Mouse (Mus musculus) small intestine, adult 2 months (tissue): ENCODE measurements around the gene Mfap2. TPM values are rescaled to one million over a fixed set of nuclear protein-coding genes. Genes with fewer than 3 reads are reported as not detected.
A peak's percentile ranks its signal among the peaks of the same experiment; 100 is the strongest.

Experiments used
- H3K27ac ChIP-seq: fragments of 200-500 bp; 2 replicates; pipeline ENCODE4 v1.5.1; 2012; ENCODE audit warnings: low read depth, low read length, control low read depth, inconsistent platforms; ENCODE audit not compliant: insufficient read depth
- H3K27me3 ChIP-seq: fragments of 200-500 bp; 2 replicates; pipeline ENCODE4 v1.6.1; 2012; ENCODE audit warnings: mild to moderate bottlenecking, moderate library complexity, low read length, inconsistent platforms; ENCODE audit not compliant: control insufficient read depth, insufficient read depth
- H3K36me3 ChIP-seq: fragments of 200-500 bp; 2 replicates; pipeline ENCODE4 v1.6.1; 2012; ENCODE audit warnings: mild to moderate bottlenecking, low read length, control low read depth, inconsistent platforms; ENCODE audit not compliant: control insufficient read depth, insufficient read depth
- H3K4me1 ChIP-seq: fragments of 200-500 bp; 2 replicates; pipeline ENCODE4 v1.6.1; 2012; ENCODE audit warnings: low read length, inconsistent platforms, mixed read lengths; ENCODE audit not compliant: control insufficient read depth, insufficient read depth, insufficient read length
- H3K4me3 ChIP-seq: fragments of 200-500 bp; 2 replicates; pipeline ENCODE4 v1.5.1; 2012; ENCODE audit warnings: low read depth, mild to moderate bottlenecking, control low read depth, inconsistent platforms, low read length, moderate library complexity
- CTCF ChIP-seq: fragments of 200-500 bp; IDR thresholded peaks from 2 replicates; pipeline ENCODE4 v1.5.1; 2012; ENCODE audit warnings: low read depth, mild to moderate bottlenecking, control low read depth, inconsistent platforms, low read length, moderate library complexity, mixed read lengths; ENCODE audit not compliant: insufficient replicate concordance, insufficient read length; ENCODE audit errors: extremely low read depth
- POLR2A ChIP-seq: fragments of 200-500 bp; IDR thresholded peaks from 2 replicates; pipeline ENCODE4 v1.6.1; 2012; ENCODE audit warnings: low read depth, mild to moderate bottlenecking, control low read depth, inconsistent platforms, low read length, moderate library complexity
- WGBS: fragments of 180-500 bp; shearing (Covaris S2); methylation state at CpG from one replicate; pipeline ENCODE4 v1.1.7; 2018; 5-methylcytosine and 5-hydroxymethylcytosine counted together
- polyA plus RNA-seq: library from polyadenylated mRNA; depleted of rRNA; stranded (reverse); fragments of >200 nt; gene quantifications from 2 replicates; pipeline ENCODE4 v1.2.3, GENCODE M21; 2012

The Mfap2 gene
- polyA plus RNA-seq, 1 experiment = 13.7 TPM

DNA sequence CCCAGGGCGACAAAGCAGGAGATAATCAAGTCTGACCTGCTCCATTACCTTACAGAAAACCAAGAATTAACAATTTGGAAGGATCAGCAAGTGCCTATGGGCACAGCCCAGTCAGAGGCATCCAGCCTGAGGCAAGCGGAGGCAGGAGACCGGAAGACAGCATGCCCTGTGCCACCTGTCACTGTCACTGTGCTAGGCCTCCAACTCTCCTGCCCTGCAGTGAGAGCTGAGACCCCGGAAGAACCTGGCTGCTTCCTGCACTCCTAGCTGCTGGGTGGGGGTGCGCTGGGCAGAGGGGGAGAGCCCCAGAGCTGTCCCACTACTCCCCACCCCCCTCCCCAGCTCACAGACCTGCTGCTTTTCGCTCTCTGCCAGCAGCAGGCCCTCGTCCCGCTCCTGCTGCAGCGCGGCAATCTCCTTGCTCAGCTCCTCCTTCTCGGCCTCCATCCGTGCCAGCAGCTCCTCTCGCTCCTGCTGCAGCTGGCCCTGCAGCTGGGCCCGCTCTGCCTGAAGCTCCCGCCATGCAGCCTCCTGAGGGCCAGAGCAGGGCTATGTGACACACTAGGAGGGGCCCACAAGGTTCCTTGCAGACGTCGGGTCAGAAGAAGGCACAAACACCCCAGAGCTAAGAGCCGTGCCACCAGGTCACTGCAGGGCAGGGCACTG is 20.5 kb downstream of the Mfap2 start:
- no peak overlapping the region for H3K4me3 ChIP-seq
- WGBS = 94% methylated on average over 18 of the region's 18 CpGs
- no peaks in the 10 kb centered on the region for H3K27me3 ChIP-seq
- TF ChIP-seq POLR2A (no peak), CTCF (no peak)
- no peak overlapping the region for H3K27ac ChIP-seq
- no peaks in the 10 kb centered on the region for H3K36me3 ChIP-seq
- peaks cover 14% of the 10 kb centered on the region for H3K4me1 ChIP-seq

- TF ChIP-seq POLR2A (peak; percentile 29; the same call in 1 of the 2 replicates), CTCF (peak; percentile 90)
- no peaks in the 10 kb centered on the region for H3K27me3 ChIP-seq
- no peak overlapping the region for H3K4me3 ChIP-seq
- 16% methylated on average over 6 of the region's 6 CpGs for WGBS
- no peaks in the 10 kb centered on the region for H3K36me3 ChIP-seq
- H3K27ac ChIP-seq = no peak overlapping the region
- peaks cover 14% of the 10 kb centered on the region for H3K4me1 ChIP-seq
These were observed 21.5 kb downstream of the Mfap2 start for GRCm38 (mm10) chr4:141031733-141032132.

- TF ChIP-seq CTCF (no peak), POLR2A (no peak)
- peak overlapping the region; percentile 13; the same call in 1 of the 2 replicates for H3K4me3 ChIP-seq
These were observed 23.7 kb downstream of the Mfap2 start for GRCm38 (mm10) chr4:141033606-141034549.

DNA sequence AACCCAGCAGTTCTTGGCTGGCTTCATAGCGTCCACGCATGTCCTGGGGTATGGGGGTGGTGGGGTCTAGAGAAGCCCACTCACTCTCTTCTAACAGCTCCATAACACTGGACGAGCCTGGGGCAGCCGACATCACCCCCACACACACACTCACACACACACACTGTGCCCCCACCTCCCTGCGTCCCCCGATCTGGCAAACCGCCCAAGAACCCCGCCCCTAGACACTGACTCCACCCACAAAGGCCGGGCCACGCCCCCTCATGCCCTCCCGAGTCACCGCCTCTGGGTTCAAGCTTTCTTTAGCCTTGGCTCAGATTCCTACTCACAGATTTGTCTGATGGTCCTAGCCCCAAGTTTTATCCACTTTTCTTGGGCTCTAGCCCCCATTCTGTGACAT is 30.9 kb downstream of the Mfap2 start:
- H3K36me3 ChIP-seq = 0 out of 2 replicates have a peak, but pooled peaks cover 1% of the 10 kb centered on the region
- H3K27me3 ChIP-seq = no peaks in the 10 kb centered on the region
- no peak overlapping the region for H3K4me3 ChIP-seq
- no peak overlapping the region for H3K27ac ChIP-seq
- WGBS = 59% methylated on average over 12 of the region's 12 CpGs
- TF ChIP-seq POLR2A = no peak
- no peak for TF ChIP-seq CTCF
- no peaks in the 10 kb centered on the region for H3K4me1 ChIP-seq

More at GRCm38 (mm10) chr4:141033606-141034549, 23.7 kb downstream of the Mfap2 start:
- no peaks in the 10 kb centered on the region for H3K27me3 ChIP-seq
- H3K27ac ChIP-seq = peak overlapping the region; percentile 52
- H3K4me1 ChIP-seq = peaks cover 14% of the 10 kb centered on the region
- 29% methylated on average over 27 of the region's 27 CpGs for WGBS
- no peaks in the 10 kb centered on the region for H3K36me3 ChIP-seq

DNA sequence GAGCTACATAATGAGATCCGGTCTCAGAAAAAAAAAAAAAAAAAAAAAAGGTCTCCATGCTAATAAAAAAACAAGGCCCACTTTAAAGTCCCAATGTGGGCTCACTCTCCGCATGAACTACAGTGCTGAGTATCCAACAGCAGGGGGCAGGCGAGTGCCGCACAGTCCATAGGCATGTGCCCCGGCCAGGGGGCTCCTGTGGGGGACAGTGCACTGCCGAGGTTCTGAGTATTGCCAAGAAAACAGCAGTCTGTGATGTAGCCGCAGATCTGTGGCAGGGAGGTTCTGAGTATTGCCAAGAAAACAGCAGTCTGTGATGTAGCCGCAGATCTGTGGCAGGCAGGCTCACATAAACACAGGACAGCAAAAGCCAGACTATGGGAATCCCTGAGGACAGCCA is 34.6 kb downstream of the Mfap2 start:
- Histone ChIP-seq H3K4me3 (no peak overlapping the region), H3K27me3 (no peaks in the 10 kb centered on the region), H3K27ac (no peak overlapping the region), H3K4me1 (no peaks in the 10 kb centered on the region), H3K36me3 (0 out of 2 replicates have a peak, but pooled peaks cover 1% of the 10 kb centered on the region)
- TF ChIP-seq POLR2A (no peak), CTCF (peak; percentile 72)
- WGBS = 26% methylated on average over 8 of the region's 8 CpGs

- Histone ChIP-seq H3K36me3 (no peaks in the 10 kb centered on the region), H3K27ac (no peak overlapping the region), H3K4me1 (no peaks in the 10 kb centered on the region), H3K27me3 (no peaks in the 10 kb centered on the region), H3K4me3 (no peak overlapping the region)
- no peak for TF ChIP-seq POLR2A
- no peak for TF ChIP-seq CTCF
- 89% methylated on average over 17 of the region's 17 CpGs for WGBS
These were observed 38.7 kb downstream of the Mfap2 start for GRCm38 (mm10) chr4:141048810-141049475.

- TF ChIP-seq POLR2A = no peak
- no peak for TF ChIP-seq CTCF
- Histone ChIP-seq H3K4me3 (no peak overlapping the region), H3K36me3 (no peaks in the 10 kb centered on the region), H3K27me3 (no peaks in the 10 kb centered on the region), H3K4me1 (no peaks in the 10 kb centered on the region), H3K27ac (no peak overlapping the region)
- WGBS = 58% methylated on average over 4 of the region's 4 CpGs
These were observed 39.2 kb downstream of the Mfap2 start for GRCm38 (mm10) chr4:141049476-141049835.
